Mouse (Mus musculus) spleen, adult 2 months (tissue): ENCODE data around the gene Mcm6.

ENCODE experiments used
- CTCF ChIP-seq: fragments of 200-500 bp; IDR thresholded peaks from 2 replicates; pipeline ENCODE4 v1.5.1; 2011; ENCODE audit warnings: mild to moderate bottlenecking, inconsistent platforms; ENCODE audit not compliant: insufficient read depth, insufficient read length, insufficient replicate concordance; ENCODE audit errors: extremely low read depth
- POLR2A ChIP-seq: fragments of 200-500 bp; IDR thresholded peaks from 2 replicates; pipeline ENCODE4 v1.6.1; 2011; ENCODE audit warnings: low read depth, low read length, inconsistent platforms

DNA sequence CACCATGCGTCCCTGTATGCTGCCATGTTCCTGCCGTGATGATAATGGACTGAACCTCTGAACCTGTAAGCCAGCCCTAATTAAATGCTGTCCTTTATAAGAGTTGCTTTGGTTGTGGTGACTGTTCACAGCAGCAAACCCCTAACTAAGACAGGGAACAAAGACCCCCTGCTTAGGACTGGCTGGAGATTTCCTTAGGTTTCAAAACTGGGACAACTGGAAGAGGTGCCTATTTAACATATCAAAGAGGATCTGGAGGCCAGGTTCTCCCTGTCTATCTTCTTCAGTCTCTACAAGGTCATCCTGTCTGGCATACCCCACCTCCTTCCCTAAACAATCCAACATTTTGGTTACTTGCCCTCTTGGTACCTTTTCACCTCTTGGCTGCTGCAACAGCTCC, 32.9 kb upstream of the Mcm6 start:
- TF ChIP-seq CTCF (no peak), POLR2A (no peak)
